Mouse (Mus musculus): ENCODE data around the gene Pisd.

DNA sequence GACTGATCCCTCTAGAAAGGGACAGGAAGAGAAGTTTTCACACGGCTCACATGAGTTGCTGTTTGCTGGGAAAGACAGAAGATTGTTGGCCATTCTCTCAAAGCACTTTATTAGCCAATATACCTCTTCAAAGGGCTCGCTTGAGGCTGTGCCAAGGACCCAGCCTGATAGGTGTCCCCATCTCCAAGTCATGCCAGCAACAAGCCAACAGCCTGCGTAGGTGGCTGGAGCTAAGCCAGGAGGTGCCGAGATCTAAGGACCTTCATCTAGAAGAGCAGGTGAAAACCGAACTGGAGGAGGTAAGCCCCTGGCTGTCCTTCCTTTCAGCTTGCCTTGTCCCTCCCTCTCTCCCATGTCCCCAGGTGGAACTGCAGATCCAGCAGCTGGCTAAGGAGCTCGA is 49.7 kb downstream of the Pisd start:
- TF ChIP-seq POLR2A (IDR thresholded peaks at IDR 0.05; ENCODE audit: insufficient read depth, low read depth, low read length) (no peak), CTCF (IDR thresholded peaks at IDR 0.05) (no peak)
